ENCODE assay signal across 23 mouse cellular contexts in the genomic region with DNA sequence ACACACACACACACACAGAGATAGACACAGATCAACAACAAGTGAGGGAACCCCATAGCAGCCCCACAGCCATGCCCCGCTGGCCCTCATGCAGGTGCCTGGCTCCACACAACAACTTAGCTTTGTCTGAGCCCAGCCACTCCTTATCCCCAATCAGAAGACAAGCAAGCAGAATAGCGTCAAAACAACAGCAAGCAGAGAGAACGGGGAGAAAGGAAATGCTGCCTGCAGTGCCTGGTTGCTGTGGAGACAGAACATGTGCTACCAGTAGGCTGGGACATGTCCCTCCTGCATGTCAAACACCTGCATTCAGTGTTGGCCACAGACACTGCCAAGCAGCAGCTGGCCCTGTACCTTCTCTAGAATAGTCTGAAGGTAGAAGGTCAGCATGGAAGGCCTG. TPM values are rescaled to one million over a fixed set of nuclear protein-coding genes. Genes with fewer than 3 reads are reported as not detected.
DNase-seq lines count a peak whose midpoint lies in the region; ATAC-seq lines count a peak whose summit lies in the region.
"Had no signal": no experiment of that assay in that cellular context is flagged by ENCODE, and none has a peak within 500 bp of the region (broad histone marks: within the 10 kb centered on the region; RNA-seq: fewer than 3 reads in every experiment).

No protein-coding gene starts in this region.

- H3K4me1 ChIP-seq in forebrain, embryonic 16.5 days (replicated peaks; ENCODE audit: control insufficient read depth, insufficient read depth, low read length): peaks cover 5% of the 10 kb centered on the region; the same call in 1 of the 2 replicates
- H3K4me1 ChIP-seq in forebrain, embryonic 13.5 days: no peaks in the 10 kb centered on the region
- H3K4me1 ChIP-seq: embryonic facial prominence, embryonic 12.5 days; hindbrain, embryonic 12.5 days; intestine, embryonic 15.5 days; limb, embryonic 12.5 days; lung, embryonic 15.5 days; neural tube, embryonic 12.5 days had no signal

- peaks cover 18% of the 10 kb centered on the region for H3K36me3 ChIP-seq in forebrain, embryonic 16.5 days (ENCODE audit: control insufficient read depth, insufficient read depth)
- H3K36me3 ChIP-seq in forebrain, embryonic 13.5 days (ENCODE audit: poor library complexity, severe bottlenecking): peaks cover 87% of the 10 kb centered on the region

- WGBS in forebrain, embryonic 16.5 days: 68% methylated on average over 3 of the region's 3 CpGs
- WGBS in forebrain, embryonic 13.5 days: 79% methylated on average over 3 of the region's 3 CpGs

- no peak overlapping the region for H3K9ac ChIP-seq in forebrain, embryonic 16.5 days (replicated peaks; ENCODE audit: low read depth, low read length)
- no peak overlapping the region for H3K9ac ChIP-seq in forebrain, embryonic 13.5 days
- H3K9ac ChIP-seq: embryonic facial prominence, embryonic 12.5 days; hindbrain, embryonic 12.5 days; intestine, embryonic 15.5 days; limb, embryonic 12.5 days; lung, embryonic 15.5 days; neural tube, embryonic 12.5 days had no signal

- ATAC-seq in forebrain, embryonic 16.5 days: peak; percentile 19; the same call in 1 of the 2 replicates
- ATAC-seq in forebrain, embryonic 13.5 days: no peak
- ATAC-seq: CD4-positive, CD25-positive, alpha-beta regulatory T cell, adult 4 months; hindbrain, postnatal 0 days; intestine, embryonic 15.5 days; midbrain, embryonic 16.5 days had no signal

- no peaks in the 10 kb centered on the region for H3K27me3 ChIP-seq in forebrain, embryonic 16.5 days (replicated peaks; ENCODE audit: control insufficient read depth, insufficient read depth, low read length)
- H3K27me3 ChIP-seq in forebrain, embryonic 13.5 days: no peaks in the 10 kb centered on the region
- H3K27me3 ChIP-seq: embryonic facial prominence, embryonic 12.5 days; hindbrain, embryonic 12.5 days; intestine, embryonic 15.5 days; limb, embryonic 12.5 days; lung, embryonic 15.5 days; neural tube, embryonic 12.5 days had no signal

- DNase-seq in right cerebral cortex, postnatal 25 days: peak; percentile 38
- no peak for DNase-seq in right cerebral cortex, postnatal 4 days
- DNase-seq in thymus, postnatal 0 days (ENCODE audit: low spot score): peak; percentile 41
- peak; percentile 57 for DNase-seq in thymus, postnatal 4 days
- DNase-seq in kidney, postnatal 36 days: no peak
- DNase-seq in lung, postnatal 4 days: no peak
- DNase-seq: adrenal gland, postnatal 25 days; embryo, embryonic 11 days; gastrocnemius, postnatal 10 days; kidney, adult 2 months had no signal

- H3K4me3 ChIP-seq in forebrain, embryonic 16.5 days (replicated peaks; ENCODE audit: low read length): no peak overlapping the region
- no peak overlapping the region for H3K4me3 ChIP-seq in forebrain, embryonic 13.5 days
- H3K4me3 ChIP-seq: embryonic facial prominence, embryonic 12.5 days; hindbrain, embryonic 12.5 days; intestine, embryonic 15.5 days; limb, embryonic 12.5 days; lung, embryonic 15.5 days; neural tube, embryonic 12.5 days had no signal

- H3K27ac ChIP-seq in forebrain, embryonic 16.5 days (ENCODE audit: low read length): no peak overlapping the region
- H3K27ac ChIP-seq in forebrain, embryonic 13.5 days: no peak overlapping the region
- H3K27ac ChIP-seq: embryonic facial prominence, embryonic 12.5 days; hindbrain, embryonic 12.5 days; hindbrain, postnatal 0 days; intestine, embryonic 15.5 days; kidney, postnatal 0 days; limb, embryonic 12.5 days; lung, embryonic 15.5 days; neural tube, embryonic 12.5 days had no signal

- H3K9me3 ChIP-seq in forebrain, embryonic 16.5 days (ENCODE audit: control insufficient read depth, low read length): no peaks in the 10 kb centered on the region
- H3K9me3 ChIP-seq in forebrain, embryonic 13.5 days (replicated peaks): no peaks in the 10 kb centered on the region
- H3K9me3 ChIP-seq: embryonic facial prominence, embryonic 12.5 days; hindbrain, embryonic 12.5 days; intestine, embryonic 15.5 days; limb, embryonic 12.5 days; lung, embryonic 15.5 days; neural tube, embryonic 12.5 days had no signal

- H3K4me2 ChIP-seq in forebrain, embryonic 16.5 days (ENCODE audit: low read length): no peak overlapping the region
- H3K4me2 ChIP-seq in forebrain, embryonic 13.5 days: no peak overlapping the region
- H3K4me2 ChIP-seq: embryonic facial prominence, embryonic 12.5 days; hindbrain, embryonic 12.5 days; intestine, embryonic 15.5 days; limb, embryonic 12.5 days; lung, embryonic 15.5 days; midbrain, embryonic 11.5 days; neural tube, embryonic 12.5 days had no signal

RNA-seq across cellular contexts. Expression of gene Camk2b, which starts 41.6 kb away (rescaled TPM):
- polyA plus RNA-seq in forebrain, embryonic 16.5 days (2015; fragmentation: Nextera tagmentation; extraction: Ambion mirVana): 163 and 171 TPM in 2 replicates
- polyA plus RNA-seq in forebrain, embryonic 13.5 days (2015; fragmentation: Nextera tagmentation; extraction: Ambion mirVana): 26.1 and 32.8 TPM in 2 replicates
- polyA plus RNA-seq in thymus, postnatal 0 days (2015; fragmentation: Nextera tagmentation; extraction: Ambion mirVana): 2.0 and 2.3 TPM in 2 replicates

Comparison
In these comparisons a context has a peak if more than half of its experiments do, and no peak if none do; other contexts are left out.
1. DNase-seq: peak in right cerebral cortex, postnatal 25 days (single experiment), thymus, postnatal 0 days (single experiment) and thymus, postnatal 4 days (single experiment); none in right cerebral cortex, postnatal 4 days (single experiment), kidney, postnatal 36 days (0 of 2) and lung, postnatal 4 days (0 of 2).